ENCODE assay signal across 11 mouse cellular contexts in genomic region chr19:3895171-3895631, GRCm38 (mm10). TPM values are rescaled to one million over a fixed set of nuclear protein-coding genes. Genes with fewer than 3 reads are reported as not detected.
DNase-seq lines count a peak whose midpoint lies in the region; ATAC-seq and TF ChIP-seq lines count a peak whose summit lies in the region.
"Had no signal": no experiment of that assay in that cellular context is flagged by ENCODE, and none has a peak within 500 bp of the region (broad histone marks: within the 10 kb centered on the region; RNA-seq: fewer than 3 reads in every experiment).

No protein-coding gene starts in this region.

- H3K27ac ChIP-seq in left cerebral cortex, adult 2 months: peak overlapping the region; percentile 44
- peak overlapping the region; percentile 40; the same call in 1 of the 2 replicates for H3K27ac ChIP-seq in forebrain, embryonic 13.5 days
- no peak overlapping the region for H3K27ac ChIP-seq in liver, embryonic 12.5 days
- H3K27ac ChIP-seq in neural tube, embryonic 14.5 days (ENCODE audit: low read depth, low read length): peak overlapping the region; percentile 71
- H3K27ac ChIP-seq: stomach, embryonic 15.5 days had no signal

- WGBS in forebrain, embryonic 13.5 days: 38% methylated on average over 3 of the region's 3 CpGs
- WGBS in liver, embryonic 12.5 days (ENCODE audit: insufficient replicate concordance): 51% methylated on average over 3 of the region's 3 CpGs
- 5% methylated on average over 3 of the region's 3 CpGs for WGBS in neural tube, embryonic 14.5 days

- 0 out of 2 replicates have a peak, but pooled peaks have one; percentile 43 for ATAC-seq in forebrain, embryonic 13.5 days
- peak; percentile 54 for ATAC-seq in liver, embryonic 12.5 days
- ATAC-seq in neural tube, embryonic 14.5 days (ENCODE audit: low read depth): peak; percentile 81

- H3K4me3 ChIP-seq in left cerebral cortex, adult 2 months: no peak overlapping the region
- no peak overlapping the region for H3K4me3 ChIP-seq in forebrain, embryonic 13.5 days
- H3K4me3 ChIP-seq in liver, embryonic 12.5 days: no peak overlapping the region
- no peak overlapping the region for H3K4me3 ChIP-seq in neural tube, embryonic 14.5 days (ENCODE audit: low read depth, low read length)
- H3K4me3 ChIP-seq: stomach, embryonic 15.5 days had no signal

- H3K4me2 ChIP-seq in forebrain, embryonic 13.5 days: no peak overlapping the region
- no peak overlapping the region for H3K4me2 ChIP-seq in liver, embryonic 12.5 days
- no peak overlapping the region for H3K4me2 ChIP-seq in neural tube, embryonic 14.5 days (ENCODE audit: low read depth, low read length)
- H3K4me2 ChIP-seq: stomach, embryonic 15.5 days had no signal

- no peaks in the 10 kb centered on the region for H3K9me3 ChIP-seq in forebrain, embryonic 13.5 days (replicated peaks)
- no peaks in the 10 kb centered on the region for H3K9me3 ChIP-seq in liver, embryonic 12.5 days (replicated peaks)
- H3K9me3 ChIP-seq in neural tube, embryonic 14.5 days (ENCODE audit: control insufficient read depth, low read length): no peaks in the 10 kb centered on the region
- H3K9me3 ChIP-seq: stomach, embryonic 15.5 days had no signal

- peaks cover 68% of the 10 kb centered on the region for H3K36me3 ChIP-seq in forebrain, embryonic 13.5 days (ENCODE audit: poor library complexity, severe bottlenecking)
- peaks cover 96% of the 10 kb centered on the region for H3K36me3 ChIP-seq in liver, embryonic 12.5 days
- peaks cover 37% of the 10 kb centered on the region for H3K36me3 ChIP-seq in neural tube, embryonic 14.5 days (ENCODE audit: control insufficient read depth, insufficient read depth, low read length)

- no peak for DNase-seq in left cerebral cortex, adult 2 months (ENCODE audit: extremely low spot score in 1 of 2, low spot score in 2 of 2)
- no peak for DNase-seq in left cerebral cortex, postnatal 36 days (ENCODE audit: low spot score in 2 of 2)
- DNase-seq in layer of hippocampus, adult 11-12 months (ENCODE audit: low spot score): no peak
- DNase-seq in thymus, postnatal 36 days: no peak
- DNase-seq in thymus, postnatal 25 days: no peak
- DNase-seq: cerebellum, postnatal 25 days; gastrocnemius, postnatal 36 days had no signal

- peaks cover 10% of the 10 kb centered on the region for H3K4me1 ChIP-seq in forebrain, embryonic 13.5 days
- H3K4me1 ChIP-seq in liver, embryonic 12.5 days: no peaks in the 10 kb centered on the region
- H3K4me1 ChIP-seq in neural tube, embryonic 14.5 days (ENCODE audit: control insufficient read depth, insufficient read depth, low read length): peaks cover 5% of the 10 kb centered on the region; the same call in 1 of the 2 replicates
- H3K4me1 ChIP-seq: stomach, embryonic 15.5 days had no signal

- TF ChIP-seq CTCF in left cerebral cortex, adult 2 months (IDR thresholded peaks at IDR 0.05): no peak

- H3K27me3 ChIP-seq in forebrain, embryonic 13.5 days: no peaks in the 10 kb centered on the region
- H3K27me3 ChIP-seq in liver, embryonic 12.5 days (replicated peaks): no peaks in the 10 kb centered on the region
- H3K27me3 ChIP-seq in neural tube, embryonic 14.5 days (ENCODE audit: control insufficient read depth, insufficient read depth, low read length): no peaks in the 10 kb centered on the region
- H3K27me3 ChIP-seq: stomach, embryonic 15.5 days had no signal

- intact Hi-C loops in left cerebral cortex, adult 2 months (cut with DNase I): no loop called here
- intact Hi-C loops in left cerebral cortex, postnatal 36 days (cut with DNase I): no loop called here

- H3K9ac ChIP-seq in forebrain, embryonic 13.5 days: 0 out of 2 replicates have a peak overlapping the region, but pooled peaks have one; percentile 30
- H3K9ac ChIP-seq in liver, embryonic 12.5 days: no peak overlapping the region
- no peak overlapping the region for H3K9ac ChIP-seq in neural tube, embryonic 14.5 days (replicated peaks; ENCODE audit: low read depth, low read length)
- H3K9ac ChIP-seq: stomach, embryonic 15.5 days had no signal

RNA-seq across cellular contexts. Expression of gene Tcirg1, which starts 11.7 kb away (rescaled TPM):
- total RNA-seq in left cerebral cortex, adult 2 months (2021): 10 to 100 TPM; 14.9 to 20.1 TPM
- total RNA-seq in left cerebral cortex, postnatal 36 days (2021): 10 to 100 TPM; 15.7 to 19.6 TPM
- 10.4 and 11.3 TPM in 2 replicates for polyA plus RNA-seq in forebrain, embryonic 13.5 days (2015; fragmentation: Nextera tagmentation; extraction: Ambion mirVana)
- 24.7 and 26.1 TPM in 2 replicates for polyA plus RNA-seq in liver, embryonic 12.5 days (2016; fragmentation: Nextera tagmentation; extraction: Ambion mirVana)
- 8.6 and 16.7 TPM in 2 replicates for polyA plus RNA-seq in neural tube, embryonic 14.5 days (2014; fragmentation: Nextera tagmentation; extraction: Ambion mirVana)

RNA-seq across cellular contexts. Expression of gene Ndufs8, which starts 17.4 kb away (rescaled TPM):
- 100 to 1,000 TPM; 129 to 133 TPM for total RNA-seq in left cerebral cortex, adult 2 months (2021)
- 100 to 1,000 TPM; 137 to 152 TPM for total RNA-seq in left cerebral cortex, postnatal 36 days (2021)
- polyA plus RNA-seq in forebrain, embryonic 13.5 days (2015; fragmentation: Nextera tagmentation; extraction: Ambion mirVana): 197 and 208 TPM in 2 replicates
- polyA plus RNA-seq in liver, embryonic 12.5 days (2016; fragmentation: Nextera tagmentation; extraction: Ambion mirVana): 197 and 218 TPM in 2 replicates
- 316 and 358 TPM in 2 replicates for polyA plus RNA-seq in neural tube, embryonic 14.5 days (2014; fragmentation: Nextera tagmentation; extraction: Ambion mirVana)

RNA-seq across cellular contexts. Expression of gene Aldh3b1, which starts 34.4 kb away (rescaled TPM):
- total RNA-seq in left cerebral cortex, adult 2 months (2021): 1 to 10 TPM; 2.3 to 3.3 TPM
- 1 to 10 TPM; 2.6 to 3.8 TPM for total RNA-seq in left cerebral cortex, postnatal 36 days (2021)
- 1.1 TPM in 2 replicates for polyA plus RNA-seq in forebrain, embryonic 13.5 days (2015; fragmentation: Nextera tagmentation; extraction: Ambion mirVana)
- polyA plus RNA-seq in liver, embryonic 12.5 days (2016; fragmentation: Nextera tagmentation; extraction: Ambion mirVana): 1.8 and 1.9 TPM in 2 replicates
- 2.1 and 3.1 TPM in 2 replicates for polyA plus RNA-seq in neural tube, embryonic 14.5 days (2014; fragmentation: Nextera tagmentation; extraction: Ambion mirVana)

RNA-seq across cellular contexts. Expression of gene Unc93b1, which starts 39.8 kb away (rescaled TPM):
- total RNA-seq in left cerebral cortex, adult 2 months (2021): 10 to 100 TPM; 12.9 to 16.3 TPM
- 10 to 100 TPM; 16.2 to 16.5 TPM for total RNA-seq in left cerebral cortex, postnatal 36 days (2021)
- polyA plus RNA-seq in forebrain, embryonic 13.5 days (2015; fragmentation: Nextera tagmentation; extraction: Ambion mirVana): 3.8 and 5.3 TPM in 2 replicates
- 14.3 and 15.3 TPM in 2 replicates for polyA plus RNA-seq in liver, embryonic 12.5 days (2016; fragmentation: Nextera tagmentation; extraction: Ambion mirVana)
- polyA plus RNA-seq in neural tube, embryonic 14.5 days (2014; fragmentation: Nextera tagmentation; extraction: Ambion mirVana): 4.6 and 8.9 TPM in 2 replicates

RNA-seq across cellular contexts. Expression of gene Chka, which starts 43.6 kb away (rescaled TPM):
- 100 to 1,000 TPM in 1 of 2 experiments, 10 to 100 TPM in 1; 96.7 to 120 TPM for total RNA-seq in left cerebral cortex, adult 2 months (2021)
- 100 to 1,000 TPM in 1 of 2 experiments, 10 to 100 TPM in 1; 66.7 to 108 TPM for total RNA-seq in left cerebral cortex, postnatal 36 days (2021)
- polyA plus RNA-seq in forebrain, embryonic 13.5 days (2015; fragmentation: Nextera tagmentation; extraction: Ambion mirVana): 53.1 and 54.8 TPM in 2 replicates
- 25.5 and 26.7 TPM in 2 replicates for polyA plus RNA-seq in liver, embryonic 12.5 days (2016; fragmentation: Nextera tagmentation; extraction: Ambion mirVana)
- 61.2 and 71.1 TPM in 2 replicates for polyA plus RNA-seq in neural tube, embryonic 14.5 days (2014; fragmentation: Nextera tagmentation; extraction: Ambion mirVana)
